Mouse (Mus musculus): ENCODE data around the gene Ccdc6.

GRCm38 (mm10) chr10:70085256-70085961 is 11.5 kb upstream of the Ccdc6 start:
- TF ChIP-seq CTCF (IDR thresholded peaks at IDR 0.05) (no peak), EP300 (IDR thresholded peaks at IDR 0.05) (no peak)

All from lung, postnatal 0 days (tissue).